Mouse (Mus musculus) urinary bladder, postnatal 14 days (tissue): ENCODE data around the gene Tbcd.

Source experiments
- DNase-seq: peaks from one replicate; pipeline ENCODE4 v3.0.0; 2021; ENCODE audit warnings: low spot score

Gene Tbcd

DNA sequence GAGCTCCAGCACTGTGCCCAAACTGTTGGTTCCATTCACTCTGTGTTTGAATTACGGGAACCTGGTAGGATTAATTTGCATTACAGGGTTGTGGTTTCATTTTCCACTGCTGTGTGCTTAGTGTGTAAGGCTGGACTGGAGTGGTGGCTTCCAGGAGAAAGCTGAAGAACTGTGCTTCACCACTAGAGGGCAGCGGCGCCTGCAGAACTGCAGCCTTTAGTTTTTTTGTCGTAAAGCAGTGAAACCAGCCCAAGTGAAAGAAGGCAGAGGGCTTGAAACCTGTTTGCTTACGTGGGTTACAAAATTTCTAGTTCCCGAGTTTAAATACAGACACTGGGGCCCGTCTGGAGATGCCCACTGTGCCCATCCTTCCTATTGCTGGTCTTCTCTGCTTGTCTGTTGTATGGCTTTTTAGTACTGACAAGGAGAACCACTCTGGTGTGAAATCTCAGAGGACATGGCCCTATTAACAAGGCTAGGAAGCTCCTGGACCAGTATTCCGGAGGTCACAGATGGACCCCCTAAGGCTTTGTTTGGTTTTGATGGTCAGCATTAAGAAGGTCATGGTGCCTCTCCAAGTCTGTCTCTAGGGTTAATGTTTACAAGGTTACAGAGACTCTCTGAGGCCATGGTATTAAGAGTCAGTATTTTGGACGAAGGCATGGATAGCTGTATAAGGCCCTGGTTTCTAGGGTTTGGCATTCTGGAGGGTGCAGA is 24.1 kb downstream of the Tbcd start:
- peak; percentile 85 for DNase-seq

DNA sequence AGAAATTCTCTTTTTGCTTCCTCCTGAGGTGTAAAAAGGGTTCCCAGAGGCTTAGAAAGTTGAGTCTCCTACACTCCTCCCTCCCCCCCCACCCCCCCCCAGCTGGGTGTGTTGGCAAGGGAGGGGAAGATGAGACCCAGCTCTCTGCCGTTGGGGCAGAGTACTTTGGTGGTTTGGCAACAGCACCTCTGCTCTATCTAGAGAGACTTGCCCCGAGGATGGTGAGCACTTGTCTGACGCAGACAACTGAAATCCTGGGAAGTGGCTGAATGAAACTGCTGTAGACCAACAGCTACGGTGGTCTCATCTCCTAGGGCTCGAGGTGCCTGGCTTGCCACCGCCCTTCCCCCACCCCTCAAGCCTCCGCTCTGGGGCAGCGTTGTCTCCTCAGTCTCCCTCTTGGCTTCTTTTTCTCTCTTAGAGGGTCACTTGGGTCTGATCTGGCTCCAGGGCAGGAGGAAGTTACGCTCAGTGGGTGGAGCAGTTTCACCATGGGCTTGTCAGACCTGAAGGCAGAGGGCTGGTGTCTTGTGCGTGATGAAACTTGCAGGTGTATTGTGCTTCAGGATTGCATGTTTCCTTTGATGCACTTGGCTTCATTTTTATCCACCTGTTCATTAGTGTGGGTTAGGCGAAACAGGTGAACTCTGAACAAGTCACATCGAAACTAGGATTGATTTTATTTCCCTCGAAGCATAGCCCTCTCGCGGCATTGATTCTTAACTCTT is 27.9 kb downstream of the Tbcd start:
- peak; percentile 22 for DNase-seq

DNA sequence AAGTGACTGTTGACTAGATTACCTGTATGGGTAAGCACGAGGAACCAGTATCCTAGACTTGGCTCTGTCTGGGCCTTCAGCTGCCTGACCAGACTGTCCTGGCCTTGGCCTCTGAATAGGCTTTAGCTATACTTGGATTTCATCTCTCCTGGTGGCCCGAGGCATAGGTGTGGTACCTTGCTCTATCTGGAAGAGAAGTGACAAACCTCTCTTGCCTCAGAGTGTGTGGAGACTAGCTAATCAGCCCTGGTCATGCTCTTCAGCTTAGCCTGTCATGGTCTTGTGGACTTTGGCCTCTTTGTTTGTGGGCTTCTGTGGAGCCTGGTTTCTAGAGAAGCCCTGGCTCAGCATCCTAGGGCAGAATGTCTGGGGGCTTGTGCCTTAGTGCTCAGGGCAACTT is 29.4 kb downstream of the Tbcd start:
- no peak for DNase-seq

DNA sequence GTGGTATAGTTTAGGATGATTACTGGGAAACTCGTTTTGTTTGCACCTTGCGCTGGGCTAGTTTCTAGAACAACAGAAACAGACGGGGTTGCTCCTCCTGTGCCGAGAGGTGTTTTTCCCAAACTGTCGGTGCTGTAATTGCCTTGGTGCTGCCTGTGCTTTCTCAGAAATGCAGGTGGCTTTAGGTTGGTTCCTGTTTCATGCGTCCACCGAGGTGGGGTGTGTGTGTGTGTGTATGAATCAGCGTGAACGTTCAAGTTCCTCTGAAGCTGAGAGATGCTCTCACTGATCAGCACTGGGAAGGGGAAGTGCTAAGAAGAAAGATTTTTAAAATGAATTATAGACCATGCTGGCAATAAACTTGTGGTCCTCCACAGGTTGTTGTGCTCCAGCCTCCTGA is 34.1 kb downstream of the Tbcd start:
- no peak for DNase-seq

DNA sequence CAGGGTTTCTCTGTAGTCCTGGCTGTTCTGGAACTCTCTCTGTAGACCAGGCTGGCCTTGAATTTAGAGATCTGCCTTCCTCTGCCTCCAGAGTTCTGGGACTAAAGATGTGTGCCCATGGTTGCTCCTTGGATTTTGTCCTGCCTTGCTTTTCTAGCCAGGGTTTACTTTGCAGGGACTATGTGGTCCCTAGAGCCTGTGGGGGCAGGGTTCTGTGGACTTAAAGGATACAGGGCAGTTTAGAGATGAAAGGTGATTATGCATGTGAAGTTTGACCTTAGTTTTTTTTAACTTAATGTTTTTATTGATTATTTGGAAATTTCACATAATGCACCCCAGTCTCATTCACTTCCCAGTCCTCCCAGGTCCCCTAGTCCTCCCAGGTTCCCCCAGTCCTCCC is 38.9 kb downstream of the Tbcd start:
- DNase-seq = no peak

DNA sequence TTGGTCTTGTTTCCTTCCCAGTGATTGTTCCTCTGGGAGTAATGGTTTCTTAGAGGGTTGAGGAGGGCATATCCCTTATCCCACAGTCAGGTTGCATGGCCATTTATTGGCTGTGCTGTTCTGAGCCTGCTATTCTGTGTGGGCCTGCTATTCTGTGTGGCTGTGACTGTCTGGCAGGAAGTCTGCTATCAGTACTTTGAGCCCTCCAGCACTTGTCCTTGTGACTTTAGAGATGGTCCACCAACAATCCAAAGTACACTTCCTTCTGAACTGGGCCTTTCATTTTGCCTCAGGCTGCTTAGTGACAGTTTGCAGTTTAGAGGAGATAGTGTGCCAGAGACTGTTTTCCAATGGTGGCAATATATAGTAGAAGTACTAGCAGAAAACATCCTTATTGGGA is 48.8 kb downstream of the Tbcd start:
- DNase-seq = no peak

DNA sequence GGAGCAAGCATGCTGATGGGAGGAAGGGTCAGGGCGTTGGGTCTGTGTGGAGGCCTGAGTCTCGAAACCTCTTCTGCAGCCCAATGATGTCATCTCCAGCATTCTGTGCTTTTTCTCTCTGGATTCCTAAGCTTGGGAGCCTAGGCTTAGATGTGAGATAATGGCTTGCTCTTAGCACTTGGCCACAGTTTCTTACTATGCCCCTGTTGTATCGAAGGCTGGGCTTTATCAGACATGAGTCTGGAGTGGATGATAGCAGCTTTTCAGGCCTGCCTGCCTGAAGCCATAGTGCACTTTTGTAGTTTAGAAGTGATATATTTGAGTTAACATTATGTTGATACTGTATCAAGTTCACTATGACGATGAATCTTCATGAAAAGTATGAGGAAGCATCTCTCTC is 49.8 kb downstream of the Tbcd start:
- no peak for DNase-seq

DNA sequence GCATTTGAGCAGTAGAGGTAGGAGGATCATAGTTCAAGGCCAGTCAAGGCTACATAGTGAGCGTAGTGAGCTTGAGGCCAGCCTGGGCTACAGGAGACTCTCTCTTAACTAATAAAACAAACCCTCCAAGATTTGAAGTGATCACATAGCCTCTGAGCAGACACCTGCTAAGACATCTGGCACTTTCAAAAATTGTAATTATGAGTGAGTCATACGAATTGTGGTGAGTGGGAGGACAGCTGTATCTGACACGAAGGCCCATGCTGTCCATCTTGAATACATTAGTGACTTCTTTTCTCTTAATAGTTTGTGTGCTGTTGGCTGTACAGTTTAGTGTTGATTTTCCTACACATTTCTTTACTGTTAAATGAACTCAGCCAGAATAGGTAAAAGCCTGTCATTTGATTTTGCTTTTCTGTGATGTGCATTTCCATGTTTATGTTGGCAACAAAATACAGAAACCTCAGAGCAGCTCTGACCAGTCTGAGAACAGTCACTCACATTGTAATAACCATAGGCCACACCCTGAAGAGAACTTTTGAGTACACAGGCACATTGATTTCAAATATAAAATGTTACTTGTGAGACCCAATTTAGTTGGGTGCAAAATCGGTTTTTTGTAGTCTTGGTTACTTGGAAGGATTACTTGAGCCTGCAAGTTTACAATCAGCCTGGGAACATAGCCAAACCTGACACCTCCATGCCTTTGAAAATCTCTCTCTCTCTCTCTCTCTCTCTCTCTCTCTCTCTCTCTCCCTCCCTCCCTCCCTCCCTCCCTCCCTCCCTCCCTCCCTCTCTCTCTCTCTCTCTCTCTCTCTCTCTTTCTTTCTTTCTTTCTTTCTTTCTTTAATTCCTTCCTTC is 50.5 kb downstream of the Tbcd start:
- no peak for DNase-seq

DNA sequence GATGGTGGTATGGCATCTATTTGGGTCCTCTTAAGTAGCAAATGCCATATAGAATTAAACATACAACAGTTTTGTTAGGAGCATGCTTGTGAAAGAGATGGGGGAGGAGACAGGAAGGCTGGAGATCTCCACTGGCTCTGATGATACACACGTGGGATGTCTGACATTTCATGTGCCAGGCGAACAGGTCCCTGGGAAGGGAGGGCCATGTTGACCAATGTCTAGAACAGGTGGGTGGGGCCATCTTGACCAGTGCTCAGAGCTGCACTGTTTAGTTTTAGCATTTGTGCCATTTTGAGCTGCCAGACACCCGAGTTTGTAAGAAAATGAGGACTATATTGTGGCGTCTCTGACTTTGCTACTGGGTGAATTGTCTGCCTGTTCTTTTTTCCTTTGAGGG is 56.7 kb downstream of the Tbcd start:
- DNase-seq = no peak

DNA sequence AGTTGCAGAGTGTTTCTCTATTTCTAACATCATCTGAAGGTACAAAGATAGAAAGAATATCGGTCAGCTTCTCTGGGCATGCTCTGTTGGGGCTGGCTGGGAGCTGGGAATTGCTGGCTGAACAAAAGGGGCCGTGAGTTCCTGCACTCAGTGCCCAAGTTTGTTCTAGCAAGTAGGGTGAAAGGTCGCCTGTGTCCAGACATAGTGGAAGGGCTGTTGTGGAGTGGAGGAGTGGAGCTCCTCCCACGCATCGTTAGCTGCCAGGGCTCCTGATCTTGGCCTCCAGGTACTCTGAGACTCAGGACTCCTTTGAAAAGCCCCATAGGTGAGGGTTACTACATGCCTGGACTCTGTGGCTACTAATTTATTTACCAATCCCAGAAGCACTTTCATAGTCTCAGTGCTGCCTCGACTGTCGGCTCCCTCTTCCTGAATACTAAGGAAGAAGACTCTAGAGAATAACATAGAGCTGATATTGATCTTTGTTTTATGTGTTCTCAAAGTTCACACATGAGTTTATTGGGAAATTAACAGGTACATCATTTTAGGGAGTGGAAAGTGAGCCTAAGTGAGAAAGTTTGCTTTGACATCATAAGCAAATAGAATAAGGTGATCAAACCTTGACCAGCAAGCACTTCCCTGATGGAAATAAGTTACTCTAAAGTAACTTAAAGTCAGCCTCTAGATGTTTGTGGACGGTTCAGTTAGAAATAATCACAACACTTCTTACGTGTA is 58.9 kb downstream of the Tbcd start:
- no peak for DNase-seq

DNA sequence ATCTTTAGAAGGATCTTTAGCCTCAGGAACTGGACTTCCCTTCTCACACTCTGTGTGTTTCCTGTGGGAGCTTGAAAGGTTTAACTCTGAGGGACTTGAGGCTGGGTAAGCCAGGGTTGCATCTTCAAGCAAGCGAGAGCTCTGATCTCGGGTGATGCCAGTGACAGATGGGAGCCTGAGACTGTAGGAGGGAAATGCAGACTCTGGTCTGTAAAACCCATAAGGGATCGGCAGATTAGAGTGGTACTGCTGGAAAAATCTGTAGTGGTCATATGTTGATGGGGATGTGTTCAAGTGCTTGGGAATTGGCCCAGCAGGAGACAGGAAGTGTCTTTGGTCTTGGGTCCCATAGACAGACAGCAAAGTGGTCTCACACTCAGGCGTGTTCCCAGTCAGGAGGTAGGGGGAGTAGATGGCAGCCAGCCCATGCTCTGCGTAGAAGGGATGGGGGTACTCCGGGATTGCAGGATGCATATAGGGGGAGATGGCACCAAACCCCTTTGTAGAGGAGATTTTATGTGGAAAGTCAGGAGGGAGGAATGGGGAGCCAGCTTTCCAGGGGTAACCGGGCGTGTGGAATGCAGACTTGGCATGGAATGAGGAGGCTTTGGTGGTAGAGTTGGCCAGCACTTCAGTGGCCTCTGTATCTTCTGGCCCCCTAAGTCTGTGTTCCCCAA is 61.3 kb downstream of the Tbcd start:
- no peak for DNase-seq

DNA sequence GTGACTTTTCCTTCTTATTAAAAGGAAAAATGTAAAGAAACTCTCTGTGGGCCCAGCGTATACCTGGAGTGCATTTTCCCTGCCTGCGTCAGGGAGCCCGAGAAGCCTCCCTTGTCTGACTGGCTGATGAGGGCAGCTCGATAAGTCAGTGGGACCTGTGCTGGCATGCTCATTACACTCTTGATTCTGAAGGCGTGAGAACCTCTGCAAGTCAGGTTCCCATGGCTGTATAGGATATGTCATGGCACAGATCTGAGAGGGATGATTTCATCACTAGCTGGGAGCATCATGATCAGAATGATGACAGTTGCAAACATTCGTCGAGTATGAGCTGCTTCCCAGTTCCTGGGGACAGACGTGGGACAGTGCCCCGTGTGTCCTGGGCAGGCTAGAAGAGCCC is 64.2 kb downstream of the Tbcd start:
- peak; percentile 57 for DNase-seq

DNA sequence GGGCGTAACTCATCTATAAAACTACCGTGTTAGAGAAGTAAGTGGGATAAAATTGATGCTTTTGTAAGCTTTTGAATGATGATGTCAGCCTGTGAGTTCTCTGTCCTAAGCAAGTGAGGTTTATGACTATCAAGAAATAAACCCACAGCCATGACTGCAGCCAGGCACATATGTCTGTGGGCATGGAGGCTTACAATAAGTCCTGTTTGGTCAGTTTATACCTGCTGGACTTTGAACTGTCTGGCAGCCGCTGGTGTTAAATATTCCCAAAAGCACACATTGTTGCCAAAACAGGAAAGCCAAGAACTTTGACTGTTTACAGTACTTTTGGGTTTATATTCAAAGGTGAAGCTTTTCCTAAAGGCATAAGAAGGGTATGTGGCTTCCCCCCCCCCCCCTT is 65.2 kb downstream of the Tbcd start:
- no peak for DNase-seq

DNA sequence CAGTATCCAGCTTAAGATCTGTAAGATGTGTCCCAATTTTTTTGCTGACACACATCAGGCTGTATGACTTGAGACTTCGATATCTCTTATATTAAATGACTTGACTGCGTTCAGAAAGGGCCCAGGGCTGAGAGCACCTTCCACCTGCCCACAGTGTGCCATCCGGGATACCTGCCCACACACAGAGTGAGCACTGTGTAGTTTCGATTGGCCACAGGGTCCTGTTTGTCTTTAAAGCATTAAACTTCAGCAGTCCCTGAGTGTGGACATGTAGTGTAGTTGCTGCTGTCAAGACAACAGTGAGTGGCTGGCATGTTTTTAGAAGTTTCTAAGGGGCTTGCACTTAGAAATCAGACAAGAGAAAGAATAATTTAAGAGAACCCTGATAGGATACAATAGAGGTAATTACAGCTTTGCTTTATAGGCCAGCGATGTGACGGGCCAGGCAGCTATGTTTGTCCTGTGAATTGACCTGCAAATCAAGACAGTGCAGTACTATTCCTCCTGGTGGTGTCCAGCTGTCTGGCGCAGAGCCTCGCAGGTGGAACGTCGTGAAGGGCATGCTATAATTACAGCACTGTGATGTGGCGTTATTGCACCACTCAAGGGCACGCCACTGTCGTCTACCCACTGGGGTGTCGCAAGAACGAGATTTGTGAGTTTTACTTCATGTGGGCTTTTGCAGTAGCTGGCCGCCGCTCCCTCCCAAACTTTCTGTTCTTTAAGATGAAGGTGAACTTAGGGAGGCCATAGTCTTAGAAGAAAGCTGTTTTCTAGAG is 66.1 kb downstream of the Tbcd start:
- peak; percentile 29 for DNase-seq

DNA sequence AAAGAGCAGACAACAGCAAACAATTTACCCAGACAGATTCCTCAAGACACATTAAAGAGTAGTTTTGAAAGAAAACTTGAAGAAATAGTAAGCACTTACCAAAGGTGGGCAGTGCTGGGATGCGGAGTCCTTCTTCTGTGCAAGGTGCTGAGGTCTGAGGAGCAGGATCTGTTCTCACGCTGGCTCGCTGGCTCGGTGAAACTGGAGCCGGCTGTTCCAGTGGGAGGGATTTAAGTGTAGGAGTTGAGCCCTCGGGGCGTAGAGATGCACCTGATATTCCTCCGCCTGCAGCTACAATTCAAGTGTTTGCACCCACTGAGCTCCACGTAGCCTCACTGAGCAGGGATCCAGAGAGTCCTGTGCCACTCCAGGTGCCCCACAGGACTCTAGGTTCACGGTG is 67.4 kb downstream of the Tbcd start, which contains the start of gene Zfp750:
TSS of gene Zfp750 (minus strand) at position 203 of the 400 bp plus-strand sequence.
- DNase-seq = peak; percentile 68

DNA sequence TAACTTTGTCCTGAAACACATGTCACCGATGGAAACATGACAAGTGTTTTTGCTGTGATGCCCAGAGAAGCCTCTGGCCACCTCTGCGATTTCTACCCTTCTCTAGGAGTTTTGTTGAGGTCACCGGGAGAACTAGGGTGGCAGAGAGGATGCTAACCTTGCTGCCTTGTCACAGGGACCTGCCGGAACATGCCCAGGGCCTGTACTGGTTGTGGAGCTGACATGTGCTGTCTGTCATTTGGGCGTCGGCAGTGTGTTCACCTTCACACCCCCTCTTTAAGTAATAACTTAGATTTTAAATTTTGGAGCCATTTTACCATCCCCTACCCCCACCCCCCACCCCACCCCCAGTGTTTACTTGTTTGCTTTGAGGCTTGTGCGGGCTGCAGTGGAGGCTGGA is 68.0 kb downstream of the Tbcd start:
- DNase-seq = peak; percentile 51

DNA sequence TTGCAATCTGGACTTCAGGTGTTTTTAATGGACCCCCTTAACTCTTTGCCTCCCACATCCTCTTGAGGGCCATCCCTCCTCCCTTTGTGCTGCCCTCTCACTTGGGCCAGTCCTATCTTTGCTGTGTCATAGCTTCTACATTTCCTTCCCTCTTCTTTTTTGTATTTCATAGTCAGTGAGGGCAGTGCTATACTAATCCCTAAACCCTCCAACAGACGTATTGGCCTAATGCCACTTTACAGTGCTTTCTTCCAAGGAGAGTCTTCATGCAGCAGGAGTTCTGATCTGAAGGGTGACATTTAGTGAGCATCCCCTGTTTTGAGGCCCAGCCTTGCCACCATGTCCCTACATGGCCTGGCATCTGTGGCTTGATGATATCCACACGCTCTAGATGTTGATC is 69.0 kb downstream of the Tbcd start:
- DNase-seq = no peak

DNA sequence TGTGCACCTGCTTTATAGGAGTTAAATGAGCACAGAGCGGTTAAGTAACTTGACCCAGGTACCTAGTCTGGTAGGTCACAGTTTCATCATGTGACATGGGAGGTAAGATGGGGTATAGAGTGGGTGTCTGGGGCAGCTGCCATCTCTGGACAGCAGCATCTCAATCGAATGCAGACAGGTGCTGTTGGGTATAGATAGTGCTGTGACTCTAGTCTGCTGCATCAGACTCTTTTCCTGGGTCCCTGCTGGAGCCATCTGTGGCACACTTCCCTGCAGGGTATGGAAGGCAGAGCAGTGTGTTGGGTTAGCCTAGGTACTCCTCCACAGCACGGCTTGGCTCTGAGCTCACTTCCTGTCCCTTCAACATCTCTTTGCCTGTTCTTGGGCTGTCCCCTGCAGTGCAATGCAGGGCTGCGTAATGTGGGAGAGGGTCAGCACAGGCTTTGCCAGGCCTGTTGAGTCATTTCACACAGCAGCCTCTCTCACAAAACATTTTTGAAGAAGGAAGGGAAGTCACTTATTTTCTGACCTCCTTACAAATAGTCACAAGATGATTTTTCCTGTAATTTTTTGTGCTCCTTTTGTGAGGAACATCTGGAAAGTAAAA is 70.5 kb downstream of the Tbcd start:
- no peak for DNase-seq

DNA sequence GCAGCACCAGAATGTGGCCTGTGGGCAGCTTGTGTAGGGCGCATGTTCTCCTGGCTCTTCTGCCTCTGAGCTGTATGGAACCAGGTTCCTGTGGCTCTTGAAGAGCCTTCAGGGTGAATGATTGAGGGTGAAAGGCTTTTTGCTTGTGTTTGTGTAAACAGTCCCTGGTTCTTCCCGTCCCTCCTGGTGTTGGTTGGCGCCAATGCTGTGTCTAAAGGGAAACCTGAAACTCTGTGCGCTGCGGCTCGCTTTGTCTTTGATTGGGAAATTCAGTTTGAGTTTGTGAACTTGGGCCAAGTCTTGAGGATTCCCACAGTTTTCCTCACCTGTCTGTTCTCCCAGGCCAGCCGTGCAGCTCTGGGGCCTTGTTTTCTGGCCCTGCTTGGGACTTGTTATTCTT is 72.4 kb downstream of the Tbcd start:
- no peak for DNase-seq

DNA sequence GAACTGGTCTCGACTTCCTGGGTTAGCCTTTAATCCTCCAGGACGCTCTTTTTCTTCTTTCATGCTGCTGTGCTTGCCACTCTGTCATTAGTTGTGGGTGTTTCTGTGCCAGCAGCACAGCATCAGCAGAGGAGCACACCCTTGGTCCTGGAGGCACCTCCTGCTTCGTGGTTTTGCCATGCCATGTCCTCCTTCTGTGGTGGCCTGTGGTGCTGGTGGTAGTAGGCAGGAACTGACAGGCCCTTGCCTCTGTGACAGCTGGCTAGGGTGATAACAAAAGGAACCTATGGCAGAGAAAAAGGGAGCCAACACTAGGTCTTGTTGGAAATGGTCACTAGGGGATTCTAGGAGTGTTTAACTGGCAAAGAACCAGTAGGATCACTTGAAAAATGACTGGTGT is 78.0 kb downstream of the Tbcd start:
- DNase-seq = no peak
